Comparison of ENCODE assay signal across 23 mouse cellular contexts in genomic region chr2:135724489-135724888, GRCm38 (mm10).
DNase-seq lines count a peak whose midpoint lies in the region; ATAC-seq and TF ChIP-seq lines count a peak whose summit lies in the region.
"Had no signal": no experiment of that assay in that cellular context is flagged by ENCODE, and none has a peak within 500 bp of the region (broad histone marks: within the 10 kb centered on the region; RNA-seq: fewer than 3 reads in every experiment).

No protein-coding gene starts in this region.

- no peak for TF ChIP-seq POLR2A in heart, adult 2 months (IDR thresholded peaks at IDR 0.05; ENCODE audit: insufficient read depth, low read depth, low read length)
- no peak for TF ChIP-seq POLR2A in bone marrow, adult 2 months (IDR thresholded peaks at IDR 0.05; ENCODE audit: borderline replicate concordance, control insufficient read depth, low read depth, low read length)
- no peak for TF ChIP-seq POLR2A in small intestine, adult 2 months (IDR thresholded peaks at IDR 0.05; ENCODE audit: low read depth, low read length)

- H3K79me2 ChIP-seq in heart, adult 2 months (replicated peaks; ENCODE audit: control insufficient read depth, insufficient read depth, low read length): peaks cover 4% of the 10 kb centered on the region

- peaks cover 12% of the 10 kb centered on the region for H3K36me3 ChIP-seq in heart, adult 2 months (ENCODE audit: control insufficient read depth, insufficient read depth, low read length)
- H3K36me3 ChIP-seq in heart, embryonic 12.5 days: no peaks in the 10 kb centered on the region
- H3K36me3 ChIP-seq in small intestine, adult 2 months (ENCODE audit: control insufficient read depth, insufficient read depth, low read length): no peaks in the 10 kb centered on the region
- H3K36me3 ChIP-seq: embryonic facial prominence, embryonic 13.5 days; hindbrain, embryonic 13.5 days; liver, embryonic 12.5 days; neural tube, embryonic 15.5 days had no signal

- peak overlapping the region; percentile 47 for H3K27ac ChIP-seq in heart, adult 2 months
- H3K27ac ChIP-seq in heart, embryonic 12.5 days (ENCODE audit: poor library complexity, severe bottlenecking): no peak overlapping the region
- peak overlapping the region; percentile 59; the same call in 1 of the 2 replicates for H3K27ac ChIP-seq in bone marrow, adult 2 months (ENCODE audit: control insufficient read depth, insufficient read depth, low read depth, low read length, poor library complexity)
- peak overlapping the region; percentile 60; the same call in 1 of the 2 replicates for H3K27ac ChIP-seq in small intestine, adult 2 months (ENCODE audit: insufficient read depth, low read depth, low read length)
- H3K27ac ChIP-seq: embryonic facial prominence, embryonic 13.5 days; hindbrain, embryonic 13.5 days; kidney, postnatal 0 days; liver, embryonic 12.5 days; neural tube, embryonic 15.5 days had no signal

- intact Hi-C loops in heart, adult 2 months (cut with DNase I): loop anchor here (2.0 kb wide), 2 partner anchors 32 to 34 kb away; no protein-coding TSS in a partner anchor

- no peaks in the 10 kb centered on the region for H3K9me3 ChIP-seq in heart, embryonic 12.5 days (replicated peaks)
- H3K9me3 ChIP-seq: embryonic facial prominence, embryonic 13.5 days; hindbrain, embryonic 13.5 days; liver, embryonic 12.5 days; neural tube, embryonic 15.5 days had no signal

- no peak for TF ChIP-seq EP300 in heart, adult 2 months (IDR thresholded peaks at IDR 0.05; ENCODE audit: insufficient read depth, low read depth, low read length)

- 95% methylated on average over 10 of the region's 10 CpGs for WGBS in heart, adult 2 months
- WGBS in heart, embryonic 12.5 days: 91% methylated on average over 10 of the region's 10 CpGs
- 50% methylated on average over 10 of the region's 10 CpGs for WGBS in bone marrow, adult 2 months
- 64% methylated on average over 10 of the region's 10 CpGs for WGBS in small intestine, adult 2 months

- H3K27me3 ChIP-seq in heart, adult 2 months (ENCODE audit: control insufficient read depth, insufficient read depth, low read length): no peaks in the 10 kb centered on the region
- no peaks in the 10 kb centered on the region for H3K27me3 ChIP-seq in heart, embryonic 12.5 days (replicated peaks)
- H3K27me3 ChIP-seq in small intestine, adult 2 months (ENCODE audit: control insufficient read depth, insufficient read depth, low read length): no peaks in the 10 kb centered on the region
- H3K27me3 ChIP-seq: embryonic facial prominence, embryonic 13.5 days; hindbrain, embryonic 13.5 days; liver, embryonic 12.5 days; neural tube, embryonic 15.5 days had no signal

- H3K9ac ChIP-seq in heart, adult 2 months (ENCODE audit: low read depth, low read length): no peak overlapping the region
- no peak overlapping the region for H3K9ac ChIP-seq in heart, embryonic 12.5 days
- H3K9ac ChIP-seq: embryonic facial prominence, embryonic 13.5 days; hindbrain, embryonic 13.5 days; liver, embryonic 12.5 days; neural tube, embryonic 15.5 days had no signal

- H3K4me2 ChIP-seq in heart, embryonic 12.5 days: no peak overlapping the region
- H3K4me2 ChIP-seq: embryonic facial prominence, embryonic 13.5 days; hindbrain, embryonic 13.5 days; liver, embryonic 12.5 days; neural tube, embryonic 15.5 days had no signal

- ATAC-seq in heart, embryonic 12.5 days (ENCODE audit: insufficient number of reproducible peaks, low FRiP score): no peak
- ATAC-seq in granulocyte monocyte progenitor cell, adult 5-6 weeks (replicated peaks; ENCODE audit: poor library complexity, severe bottlenecking): peak; percentile 57
- ATAC-seq: CD4-positive, CD25-positive, alpha-beta regulatory T cell, adult 4 months; forebrain, embryonic 14.5 days; liver, embryonic 12.5 days had no signal

- no peak for DNase-seq in heart, adult 2 months
- DNase-seq in embryo, embryonic 11 days: no peak
- DNase-seq in kidney, adult 11 months: no peak
- DNase-seq: adrenal gland, postnatal 14 days; cerebellum, adult 9-10 months; gastrocnemius, postnatal 10 days; heart, adult 18-20 months; kidney, adult 2 months; lung, adult 2 months; lung, postnatal 14 days; retina, postnatal 1 day; thymus, adult 2 months had no signal

- H3K4me3 ChIP-seq in heart, adult 2 months: no peak overlapping the region
- H3K4me3 ChIP-seq in heart, embryonic 12.5 days: no peak overlapping the region
- peak overlapping the region; percentile 19 for H3K4me3 ChIP-seq in bone marrow, adult 2 months (replicated peaks; ENCODE audit: control insufficient read depth, low read depth, low read length)
- peak overlapping the region; percentile 34; the same call in 1 of the 2 replicates for H3K4me3 ChIP-seq in small intestine, adult 2 months (ENCODE audit: low read depth, low read length)
- H3K4me3 ChIP-seq: embryonic facial prominence, embryonic 13.5 days; hindbrain, embryonic 13.5 days; liver, embryonic 12.5 days; neural tube, embryonic 15.5 days had no signal

- TF ChIP-seq CTCF in heart, adult 2 months (IDR thresholded peaks at IDR 0.05): no peak
- no peak for TF ChIP-seq CTCF in bone marrow, adult 2 months (IDR thresholded peaks at IDR 0.05; ENCODE audit: control insufficient read depth, insufficient read depth, low read length)
- no peak for TF ChIP-seq CTCF in small intestine, adult 2 months (IDR thresholded peaks at IDR 0.05; ENCODE audit: extremely low read depth, insufficient read length, insufficient replicate concordance, low read depth, low read length)

- H3K4me1 ChIP-seq in heart, adult 2 months (ENCODE audit: control insufficient read depth, insufficient read depth, low read length): peaks cover 25% of the 10 kb centered on the region
- H3K4me1 ChIP-seq in heart, embryonic 12.5 days (replicated peaks): peaks cover 19% of the 10 kb centered on the region
- peaks cover 3% of the 10 kb centered on the region; the same call in 1 of the 2 replicates for H3K4me1 ChIP-seq in bone marrow, adult 2 months (ENCODE audit: control insufficient read depth, insufficient read depth, low read length)
- no peaks in the 10 kb centered on the region for H3K4me1 ChIP-seq in small intestine, adult 2 months (ENCODE audit: control insufficient read depth, insufficient read depth, insufficient read length, low read length)

Comparison
In these comparisons a context has a peak if more than half of its experiments do, and no peak if none do; other contexts are left out.
1. H3K4me3 ChIP-seq: peak in bone marrow, adult 2 months (single experiment) and small intestine, adult 2 months (single experiment); none in heart, adult 2 months (single experiment) and heart, embryonic 12.5 days (single experiment).